Mouse (Mus musculus): ENCODE data around the gene Spata33.

- TF ChIP-seq POLR2A (IDR thresholded peaks at IDR 0.05; ENCODE audit: extremely low read depth, insufficient read depth, low read length) (no peak), CTCF (IDR thresholded peaks at IDR 0.05; ENCODE audit: low read depth, low read length) (no peak)
These were observed 31.2 kb upstream of the Spata33 start for GRCm38 (mm10) chr8:123181391-123181790.

Data from liver, adult 2 months (tissue).